Mouse (Mus musculus): ENCODE results near the gene Psmd3. TPM values are rescaled to one million over a fixed set of nuclear protein-coding genes. Genes with fewer than 3 reads are reported as not detected.
A peak's percentile ranks its signal among the peaks of the same experiment; 100 is the strongest.

The Psmd3 gene
- polyA plus RNA-seq, 1 experiment from 2014 or later, result 96.2 TPM

GRCm38 (mm10) chr11:98740026-98740392, 57.7 kb downstream of the Psmd3 start:
- ATAC-seq, result no peak
- TF ChIP-seq CTCF (IDR thresholded peaks at IDR 0.05; ENCODE audit: low read depth), result no peak
- WGBS, result 8% methylated on average over 8 of the region's 8 CpGs

GRCm38 (mm10) chr11:98740393-98741050, 58.2 kb downstream of the Psmd3 start, which contains the start of gene Thra:
Thra (plus strand) TSS chr11:98740638.
- H3K9me3 ChIP-seq (ENCODE audit: control insufficient read depth), result no peaks in the 10 kb centered on the region
- H3K4me1 ChIP-seq (replicated peaks; ENCODE audit: control insufficient read depth, insufficient read depth, low read length), result peaks cover 21% of the 10 kb centered on the region; the same call in 1 of the 2 replicates
- no peaks in the 10 kb centered on the region for H3K27me3 ChIP-seq (replicated peaks; ENCODE audit: control insufficient read depth, insufficient read depth, low read length)
- H3K27ac ChIP-seq (ENCODE audit: low read depth, low read length), result peak within 1 kb of the TSS; percentile 98
- H3K9ac ChIP-seq (ENCODE audit: low read depth, low read length), result peak within 1 kb of the TSS; percentile 97
- peak within 1 kb of the TSS; percentile 91 for H3K4me2 ChIP-seq (replicated peaks; ENCODE audit: low read depth)
- ATAC-seq, result peak; percentile 67
- 0% methylated on average over 22 of the region's 22 CpGs for WGBS
- TF ChIP-seq CTCF (IDR thresholded peaks at IDR 0.05; ENCODE audit: low read depth), result no peak
- no peaks in the 10 kb centered on the region for H3K36me3 ChIP-seq (ENCODE audit: control insufficient read depth, insufficient read depth)
- H3K4me3 ChIP-seq (ENCODE audit: low read depth, low read length), result peak within 1 kb of the TSS; percentile 96

More at GRCm38 (mm10) chr11:98740026-98740392, 57.7 kb downstream of the Psmd3 start:
- Histone ChIP-seq H3K9ac (ENCODE audit: low read depth, low read length) (no peak overlapping the region), H3K27me3 (replicated peaks; ENCODE audit: control insufficient read depth, insufficient read depth, low read length) (no peaks in the 10 kb centered on the region), H3K27ac (ENCODE audit: low read depth, low read length) (peak overlapping the region; percentile 98), H3K4me1 (replicated peaks; ENCODE audit: control insufficient read depth, insufficient read depth, low read length) (peaks cover 20% of the 10 kb centered on the region; the same call in 1 of the 2 replicates), H3K4me3 (ENCODE audit: low read depth, low read length) (peak overlapping the region; percentile 96), H3K36me3 (ENCODE audit: control insufficient read depth, insufficient read depth) (no peaks in the 10 kb centered on the region), H3K9me3 (ENCODE audit: control insufficient read depth) (no peaks in the 10 kb centered on the region), H3K4me2 (replicated peaks; ENCODE audit: low read depth) (peak overlapping the region; percentile 91)

GRCm38 (mm10) chr11:98741051-98741620, 58.8 kb downstream of the Psmd3 start:
- Histone ChIP-seq H3K27ac (ENCODE audit: low read depth, low read length) (peak overlapping the region; percentile 98), H3K36me3 (ENCODE audit: control insufficient read depth, insufficient read depth) (no peaks in the 10 kb centered on the region), H3K4me2 (replicated peaks; ENCODE audit: low read depth) (peak overlapping the region; percentile 91), H3K4me3 (ENCODE audit: low read depth, low read length) (peak overlapping the region; percentile 96), H3K9ac (ENCODE audit: low read depth, low read length) (peak overlapping the region; percentile 97), H3K4me1 (replicated peaks; ENCODE audit: control insufficient read depth, insufficient read depth, low read length) (peaks cover 21% of the 10 kb centered on the region; the same call in 1 of the 2 replicates), H3K27me3 (replicated peaks; ENCODE audit: control insufficient read depth, insufficient read depth, low read length) (no peaks in the 10 kb centered on the region), H3K9me3 (ENCODE audit: control insufficient read depth) (no peaks in the 10 kb centered on the region)
- TF ChIP-seq CTCF (IDR thresholded peaks at IDR 0.05; ENCODE audit: low read depth), result no peak
- ATAC-seq, result no peak
- WGBS, result 0% methylated on average over 17 of the region's 17 CpGs

- H3K4me1 ChIP-seq (replicated peaks; ENCODE audit: control insufficient read depth, insufficient read depth, low read length), result peaks cover 22% of the 10 kb centered on the region
- peak; percentile 68 for TF ChIP-seq CTCF (IDR thresholded peaks at IDR 0.05; ENCODE audit: low read depth)
Observed at GRCm38 (mm10) chr11:98741622-98742396, 59.5 kb downstream of the Psmd3 start.

GRCm38 (mm10) chr11:98742397-98743291, 60.3 kb downstream of the Psmd3 start:
- Histone ChIP-seq H3K27ac (ENCODE audit: low read depth, low read length) (peak overlapping the region; percentile 98), H3K4me1 (replicated peaks; ENCODE audit: control insufficient read depth, insufficient read depth, low read length) (peaks cover 27% of the 10 kb centered on the region), H3K4me2 (replicated peaks; ENCODE audit: low read depth) (peak overlapping the region; percentile 91), H3K4me3 (ENCODE audit: low read depth, low read length) (peak overlapping the region; percentile 96), H3K9me3 (ENCODE audit: control insufficient read depth) (no peaks in the 10 kb centered on the region), H3K9ac (ENCODE audit: low read depth, low read length) (peak overlapping the region; percentile 97), H3K27me3 (replicated peaks; ENCODE audit: control insufficient read depth, insufficient read depth, low read length) (no peaks in the 10 kb centered on the region), H3K36me3 (ENCODE audit: control insufficient read depth, insufficient read depth) (no peaks in the 10 kb centered on the region)
- WGBS, result 4% methylated on average over 21 of the region's 21 CpGs
- no peak for TF ChIP-seq CTCF (IDR thresholded peaks at IDR 0.05; ENCODE audit: low read depth)
- peak; percentile 34; the same call in 1 of the 2 replicates for ATAC-seq

More at GRCm38 (mm10) chr11:98741622-98742396, 59.5 kb downstream of the Psmd3 start:
- H3K27ac ChIP-seq (ENCODE audit: low read depth, low read length), result peak overlapping the region; percentile 98
- H3K36me3 ChIP-seq (ENCODE audit: control insufficient read depth, insufficient read depth), result no peaks in the 10 kb centered on the region
- H3K27me3 ChIP-seq (replicated peaks; ENCODE audit: control insufficient read depth, insufficient read depth, low read length), result no peaks in the 10 kb centered on the region
- H3K4me3 ChIP-seq (ENCODE audit: low read depth, low read length), result peak overlapping the region; percentile 96
- H3K9ac ChIP-seq (ENCODE audit: low read depth, low read length), result peak overlapping the region; percentile 97
- 1% methylated on average over 66 of the region's 86 CpGs for WGBS
- H3K4me2 ChIP-seq (replicated peaks; ENCODE audit: low read depth), result peak overlapping the region; percentile 91
- peak; percentile 68 for ATAC-seq
- no peaks in the 10 kb centered on the region for H3K9me3 ChIP-seq (ENCODE audit: control insufficient read depth)
